20 mouse cellular contexts compared by ENCODE assay signal in the genomic region with DNA sequence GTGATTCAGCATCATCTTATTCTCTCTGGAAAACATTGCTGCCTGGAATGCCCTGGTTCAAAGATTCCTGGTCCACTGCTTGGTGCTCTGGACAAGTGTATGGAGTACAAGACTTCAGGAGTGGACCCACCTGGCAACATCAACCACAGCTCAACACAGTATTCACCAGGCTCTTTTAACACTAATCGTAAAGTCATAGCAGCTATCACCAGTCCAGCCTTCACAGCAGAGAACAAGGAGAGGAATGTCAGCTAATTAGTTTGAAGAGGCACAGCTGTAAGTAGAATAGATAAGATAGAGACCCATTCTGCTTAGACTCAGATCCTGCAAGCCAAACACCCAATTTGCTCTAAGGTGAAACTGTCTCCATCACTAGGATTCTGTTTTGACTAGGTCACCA.
"Had no signal": no experiment of that assay in that cellular context is flagged by ENCODE, and none has a peak within 500 bp of the region (broad histone marks: within the 10 kb centered on the region; RNA-seq: fewer than 3 reads in every experiment).

No protein-coding gene starts in this region.

- H3K4me2 ChIP-seq: lung, embryonic 15.5 days; midbrain, embryonic 12.5 days; neural tube, embryonic 13.5 days; neural tube, embryonic 15.5 days had no signal

- H3K9me3 ChIP-seq: lung, embryonic 15.5 days; midbrain, embryonic 10.5 days; midbrain, embryonic 12.5 days; neural tube, embryonic 13.5 days; neural tube, embryonic 15.5 days had no signal

- H3K27ac ChIP-seq: lung, embryonic 15.5 days; midbrain, embryonic 10.5 days; midbrain, embryonic 12.5 days; neural tube, embryonic 13.5 days; neural tube, embryonic 15.5 days had no signal

- H3K4me1 ChIP-seq: lung, embryonic 15.5 days; midbrain, embryonic 10.5 days; midbrain, embryonic 12.5 days; neural tube, embryonic 13.5 days; neural tube, embryonic 15.5 days had no signal

- ATAC-seq: lung, postnatal 0 days; midbrain, embryonic 16.5 days had no signal

- H3K27me3 ChIP-seq: lung, embryonic 15.5 days; midbrain, embryonic 12.5 days; neural tube, embryonic 13.5 days; neural tube, embryonic 15.5 days had no signal

- H3K36me3 ChIP-seq: lung, embryonic 15.5 days; midbrain, embryonic 10.5 days; midbrain, embryonic 12.5 days; neural tube, embryonic 13.5 days; neural tube, embryonic 15.5 days had no signal

- H3K9ac ChIP-seq: lung, embryonic 15.5 days; midbrain, embryonic 12.5 days; neural tube, embryonic 13.5 days; neural tube, embryonic 15.5 days had no signal

- DNase-seq: lung, adult 2 months; lung, postnatal 14 days; lung, postnatal 4 days; midbrain, embryonic 14.5 days; retina, postnatal 1 day; right cerebral cortex, adult 18-20 months; right cerebral cortex, postnatal 25 days; right cerebral cortex, postnatal 4 days; spleen, adult 18-20 months; thymus, adult 18-20 months; thymus, postnatal 14 days; thymus, postnatal 36 days had no signal

- H3K4me3 ChIP-seq: lung, embryonic 15.5 days; midbrain, embryonic 10.5 days; midbrain, embryonic 12.5 days; myocyte; neural tube, embryonic 13.5 days; neural tube, embryonic 15.5 days had no signal
